Mouse (Mus musculus): ENCODE measurements around the gene Cyp2w1. TPM values are rescaled to one million over a fixed set of nuclear protein-coding genes. Genes with fewer than 3 reads are reported as not detected.
A peak's percentile ranks its signal among the peaks of the same experiment; 100 is the strongest.

The Cyp2w1 gene
- polyA plus RNA-seq, 1 experiment from 2014 or later = not detected

GRCm38 (mm10) chr5:139351134-139351533 is 1.3 kb upstream of the Cyp2w1 start, which contains the start of gene Cox19:
Gene Cox19 (minus strand): TSS chr5:139351418.
- 0 out of 2 replicates have a peak within 1 kb of the TSS, but pooled peaks have one; percentile 3 for H3K4me2 ChIP-seq
- 0 out of 2 replicates have a peak, but pooled peaks cover 4% of the 10 kb centered on the region for H3K27me3 ChIP-seq
- 43% methylated on average over 5 of the region's 5 CpGs for WGBS (ENCODE audit: insufficient replicate concordance)
- no peak for ATAC-seq (ENCODE audit: insufficient read depth)
- H3K36me3 ChIP-seq (replicated peaks) = no peaks in the 10 kb centered on the region
- peak within 1 kb of the TSS; percentile 31; the same call in 1 of the 2 replicates for H3K27ac ChIP-seq (replicated peaks)
- no peak within 1 kb of the TSS for H3K9ac ChIP-seq
- no peak within 1 kb of the TSS for H3K4me3 ChIP-seq (replicated peaks)
- H3K4me1 ChIP-seq (replicated peaks) = peaks cover 66% of the 10 kb centered on the region
- no peaks in the 10 kb centered on the region for H3K9me3 ChIP-seq (replicated peaks)

- H3K27me3 ChIP-seq = 0 out of 2 replicates have a peak, but pooled peaks cover 4% of the 10 kb centered on the region
- peaks cover 66% of the 10 kb centered on the region for H3K4me1 ChIP-seq (replicated peaks)
- ATAC-seq (ENCODE audit: insufficient read depth) = no peak
- WGBS (ENCODE audit: insufficient replicate concordance) = 31% methylated on average over 8 of the region's 8 CpGs
- H3K9ac ChIP-seq = no peak overlapping the region
- H3K4me3 ChIP-seq (replicated peaks) = no peak overlapping the region
- 0 out of 2 replicates have a peak overlapping the region, but pooled peaks have one; percentile 3 for H3K4me2 ChIP-seq
- no peaks in the 10 kb centered on the region for H3K36me3 ChIP-seq (replicated peaks)
- H3K9me3 ChIP-seq (replicated peaks) = no peaks in the 10 kb centered on the region
- peak overlapping the region; percentile 31; the same call in 1 of the 2 replicates for H3K27ac ChIP-seq (replicated peaks)
Measured at GRCm38 (mm10) chr5:139351628-139352027, 789 bp upstream of the Cyp2w1 start.

- Histone ChIP-seq H3K27ac (replicated peaks) (no peak overlapping the region), H3K27me3 (0 out of 2 replicates have a peak, but pooled peaks cover 4% of the 10 kb centered on the region), H3K9ac (no peak overlapping the region), H3K9me3 (replicated peaks) (no peaks in the 10 kb centered on the region), H3K4me1 (replicated peaks) (peaks cover 57% of the 10 kb centered on the region), H3K4me2 (no peak overlapping the region), H3K4me3 (replicated peaks) (no peak overlapping the region), H3K36me3 (replicated peaks) (no peaks in the 10 kb centered on the region)
- 48% methylated on average over 10 of the region's 10 CpGs for WGBS (ENCODE audit: insufficient replicate concordance)
- no peak for ATAC-seq (ENCODE audit: insufficient read depth)
Measured at GRCm38 (mm10) chr5:139353496-139353895, 1.1 kb downstream of the Cyp2w1 start.

DNA sequence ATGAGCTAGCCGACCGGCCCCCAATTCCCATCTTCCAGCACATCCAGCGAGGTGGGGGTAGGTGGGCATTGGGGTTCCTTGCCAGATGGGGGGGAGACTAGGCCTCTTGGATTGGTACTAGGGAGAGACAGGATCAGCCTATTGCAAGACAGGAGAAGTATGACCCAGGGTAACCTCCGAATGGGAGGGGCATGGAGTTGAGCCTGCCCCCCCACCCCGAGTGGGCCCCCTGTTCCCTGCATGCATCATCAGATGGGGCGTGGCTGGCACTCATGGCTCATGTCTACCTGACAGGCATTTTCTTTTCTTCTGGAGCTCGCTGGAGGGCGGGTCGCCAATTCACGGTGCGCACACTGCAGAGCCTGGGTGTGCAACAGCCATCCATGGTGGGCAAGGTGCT is 1.5 kb downstream of the Cyp2w1 start:
- no peak overlapping the region for H3K27ac ChIP-seq (replicated peaks)
- H3K4me1 ChIP-seq (replicated peaks) = peaks cover 53% of the 10 kb centered on the region
- H3K36me3 ChIP-seq (replicated peaks) = no peaks in the 10 kb centered on the region
- ATAC-seq (ENCODE audit: insufficient read depth) = no peak
- 0 out of 2 replicates have a peak, but pooled peaks cover 4% of the 10 kb centered on the region for H3K27me3 ChIP-seq
- H3K4me2 ChIP-seq = no peak overlapping the region
- H3K4me3 ChIP-seq (replicated peaks) = no peak overlapping the region
- no peak overlapping the region for H3K9ac ChIP-seq
- WGBS (ENCODE audit: insufficient replicate concordance) = 73% methylated on average over 11 of the region's 11 CpGs
- no peaks in the 10 kb centered on the region for H3K9me3 ChIP-seq (replicated peaks)

GRCm38 (mm10) chr5:139355235-139355772 is 2.9 kb downstream of the Cyp2w1 start:
- H3K4me2 ChIP-seq = no peak overlapping the region

GRCm38 (mm10) chr5:139358653-139359052 is 6.2 kb downstream of the Cyp2w1 start:
- no peak overlapping the region for H3K27ac ChIP-seq (replicated peaks)
- H3K9ac ChIP-seq = no peak overlapping the region
- 0 out of 2 replicates have a peak, but pooled peaks have one; percentile 11 for ATAC-seq (ENCODE audit: insufficient read depth)
- no peak overlapping the region for H3K4me3 ChIP-seq (replicated peaks)
- no peaks in the 10 kb centered on the region for H3K9me3 ChIP-seq (replicated peaks)
- 71% methylated on average over 2 of the region's 2 CpGs for WGBS (ENCODE audit: insufficient replicate concordance)
- no peaks in the 10 kb centered on the region for H3K27me3 ChIP-seq
- peaks cover 7% of the 10 kb centered on the region for H3K4me1 ChIP-seq (replicated peaks)
- H3K36me3 ChIP-seq (replicated peaks) = no peaks in the 10 kb centered on the region
- no peak overlapping the region for H3K4me2 ChIP-seq

More at GRCm38 (mm10) chr5:139355235-139355772, 2.9 kb downstream of the Cyp2w1 start:
- Histone ChIP-seq H3K4me3 (replicated peaks) (no peak overlapping the region), H3K27ac (replicated peaks) (no peak overlapping the region), H3K4me1 (replicated peaks) (peaks cover 39% of the 10 kb centered on the region), H3K9ac (no peak overlapping the region), H3K36me3 (replicated peaks) (no peaks in the 10 kb centered on the region), H3K27me3 (0 out of 2 replicates have a peak, but pooled peaks cover 4% of the 10 kb centered on the region), H3K9me3 (replicated peaks) (no peaks in the 10 kb centered on the region)
- no peak; the same call in none of the 2 replicates for ATAC-seq (ENCODE audit: insufficient read depth)
- WGBS (ENCODE audit: insufficient replicate concordance) = 35% methylated on average over 19 of the region's 19 CpGs

- Histone ChIP-seq H3K27ac (replicated peaks) (no peak overlapping the region), H3K36me3 (replicated peaks) (no peaks in the 10 kb centered on the region), H3K4me3 (replicated peaks) (no peak overlapping the region), H3K9me3 (replicated peaks) (no peaks in the 10 kb centered on the region), H3K4me1 (replicated peaks) (peaks cover 7% of the 10 kb centered on the region), H3K9ac (no peak overlapping the region), H3K27me3 (no peaks in the 10 kb centered on the region), H3K4me2 (no peak overlapping the region)
- no peak for ATAC-seq (ENCODE audit: insufficient read depth)
- WGBS (ENCODE audit: insufficient replicate concordance) = 77% methylated on average over 5 of the region's 5 CpGs
Measured at GRCm38 (mm10) chr5:139359244-139359643, 6.8 kb downstream of the Cyp2w1 start.

DNA sequence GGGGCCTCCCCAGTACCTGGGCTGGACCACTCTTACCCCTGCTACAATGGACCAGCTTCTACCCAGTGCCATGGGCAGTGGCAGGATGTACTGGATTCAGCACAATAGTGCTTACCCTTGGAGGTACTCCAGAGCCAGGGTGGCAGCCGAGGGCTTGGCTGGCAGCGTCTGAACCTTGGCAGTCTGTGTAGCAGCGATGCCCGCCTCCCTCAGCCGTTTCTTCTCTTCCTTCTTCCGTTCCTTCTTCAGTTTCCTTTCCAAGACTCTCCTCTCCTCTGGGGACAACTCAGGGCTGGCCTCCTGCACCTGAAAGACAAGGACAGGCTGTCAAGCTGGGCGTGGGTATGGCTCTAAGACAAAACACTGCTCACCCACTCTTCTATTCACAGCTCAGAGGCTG is 11.4 kb downstream of the Cyp2w1 start:
- H3K4me3 ChIP-seq (replicated peaks) = no peak overlapping the region
- 0 out of 2 replicates have a peak overlapping the region, but pooled peaks have one; percentile 43 for H3K4me2 ChIP-seq
- H3K9ac ChIP-seq = no peak overlapping the region
- no peaks in the 10 kb centered on the region for H3K36me3 ChIP-seq (replicated peaks)
- no peaks in the 10 kb centered on the region for H3K27me3 ChIP-seq
- WGBS (ENCODE audit: insufficient replicate concordance) = 55% methylated on average over 7 of the region's 7 CpGs
- no peaks in the 10 kb centered on the region for H3K9me3 ChIP-seq (replicated peaks)
- ATAC-seq (ENCODE audit: insufficient read depth) = no peak
- peaks cover 51% of the 10 kb centered on the region for H3K4me1 ChIP-seq (replicated peaks)
- H3K27ac ChIP-seq (replicated peaks) = no peak overlapping the region

- peak; percentile 49 for ATAC-seq (ENCODE audit: insufficient read depth)
- no peaks in the 10 kb centered on the region for H3K27me3 ChIP-seq
- WGBS (ENCODE audit: insufficient replicate concordance) = 20% methylated on average over 12 of the region's 12 CpGs
- H3K27ac ChIP-seq (replicated peaks) = peak overlapping the region; percentile 82
- H3K9me3 ChIP-seq (replicated peaks) = no peaks in the 10 kb centered on the region
- H3K4me3 ChIP-seq (replicated peaks) = no peak overlapping the region
- H3K36me3 ChIP-seq (replicated peaks) = no peaks in the 10 kb centered on the region
- H3K4me2 ChIP-seq = peak overlapping the region; percentile 43
- peaks cover 55% of the 10 kb centered on the region for H3K4me1 ChIP-seq (replicated peaks)
- H3K9ac ChIP-seq = 0 out of 2 replicates have a peak overlapping the region, but pooled peaks have one; percentile 7
Measured at GRCm38 (mm10) chr5:139364260-139364910, 12.0 kb downstream of the Cyp2w1 start.

- no peaks in the 10 kb centered on the region for H3K36me3 ChIP-seq (replicated peaks)
- peak overlapping the region; percentile 82 for H3K27ac ChIP-seq (replicated peaks)
- H3K4me1 ChIP-seq (replicated peaks) = peaks cover 62% of the 10 kb centered on the region
- no peak overlapping the region for H3K4me3 ChIP-seq (replicated peaks)
- 38% methylated on average over 5 of the region's 5 CpGs for WGBS (ENCODE audit: insufficient replicate concordance)
- no peaks in the 10 kb centered on the region for H3K27me3 ChIP-seq
- H3K9ac ChIP-seq = 0 out of 2 replicates have a peak overlapping the region, but pooled peaks have one; percentile 7
- no peaks in the 10 kb centered on the region for H3K9me3 ChIP-seq (replicated peaks)
- ATAC-seq (ENCODE audit: insufficient read depth) = peak; percentile 17; the same call in 1 of the 2 replicates
- H3K4me2 ChIP-seq = peak overlapping the region; percentile 43
Measured at GRCm38 (mm10) chr5:139364911-139365571, 12.6 kb downstream of the Cyp2w1 start.

- Histone ChIP-seq H3K9ac (no peak overlapping the region), H3K4me3 (replicated peaks) (no peak overlapping the region), H3K9me3 (replicated peaks) (no peaks in the 10 kb centered on the region), H3K27ac (replicated peaks) (peak overlapping the region; percentile 92; the same call in 1 of the 2 replicates), H3K4me1 (replicated peaks) (peaks cover 70% of the 10 kb centered on the region), H3K27me3 (no peaks in the 10 kb centered on the region), H3K4me2 (peak overlapping the region; percentile 10; the same call in 1 of the 2 replicates), H3K36me3 (replicated peaks) (no peaks in the 10 kb centered on the region)
- 52% methylated on average over 1 of the region's 1 CpGs for WGBS (ENCODE audit: insufficient replicate concordance)
- no peak for ATAC-seq (ENCODE audit: insufficient read depth)
Measured at GRCm38 (mm10) chr5:139365827-139366226, 13.4 kb downstream of the Cyp2w1 start.
